Mouse (Mus musculus): ENCODE results near the gene Chn2.

Chn2 gene

GRCm38 (mm10) chr6:54341133-54341532 lies 301.8 kb downstream of the Chn2 start:
- no peak for DNase-seq (ENCODE audit: low spot score)

GRCm38 (mm10) chr6:54342223-54342622 lies 302.9 kb downstream of the Chn2 start:
- DNase-seq (ENCODE audit: low spot score), result no peak
